ENCODE assay signal across 1 mouse cellular context in genomic region chr3:95985209-95986000, GRCm38 (mm10).
TF ChIP-seq lines count a peak whose summit lies in the region.

No protein-coding gene starts in this region.

TF ChIP-seq in CH12.LX, 34 proteins besides CTCF, POLR2A, EP300 and RAD21 (continued from another document):
- 0 out of 2 replicates have a peak, but pooled peaks have one; percentile 46 for TF ChIP-seq MXI1 (IDR thresholded peaks at IDR 0.05; ENCODE audit: low read depth, low read length)
- no peak for TF ChIP-seq ZNF384 (IDR thresholded peaks at IDR 0.05; ENCODE audit: low read depth, low read length)
- no peak for TF ChIP-seq GABPA (IDR thresholded peaks at IDR 0.05; ENCODE audit: insufficient replicate concordance, low read depth, low read length)
- TF ChIP-seq NRF1 (IDR thresholded peaks at IDR 0.05; ENCODE audit: low read depth, low read length), result no peak
- no peak for TF ChIP-seq UBTF (IDR thresholded peaks at IDR 0.05; ENCODE audit: low read depth, low read length)
- peak; percentile 77; the same call in 1 of the 2 replicates for TF ChIP-seq TBP (conservative IDR thresholded peaks at IDR 0.05; ENCODE audit: low read depth, low read length)
- no peak; the same call in none of the 2 replicates for TF ChIP-seq NELFE (IDR thresholded peaks at IDR 0.05; ENCODE audit: low read depth, low read length)
- TF ChIP-seq ELF1 (IDR thresholded peaks at IDR 0.05; ENCODE audit: low read depth, low read length), result peak; percentile 71; the same call in 1 of the 2 replicates
- TF ChIP-seq IRF4 (IDR thresholded peaks at IDR 0.05; ENCODE audit: low read depth, low read length), result no peak
- no peak for TF ChIP-seq RCOR1 (conservative IDR thresholded peaks at IDR 0.05; ENCODE audit: low read depth, low read length)
- no peak for TF ChIP-seq USF1 (IDR thresholded peaks at IDR 0.05; ENCODE audit: low read depth, low read length)
TF ChIP-seq in CH12.LX: peak in this region for 10.
